Mouse (Mus musculus): Measurements from ENCODE around the gene Tsc22d1. TPM values are rescaled to one million over a fixed set of nuclear protein-coding genes. Genes with fewer than 3 reads are reported as not detected.

Gene Tsc22d1
- total and polyA plus RNA-seq, 2 experiments = 28.3 to 33.3 TPM

GRCm38 (mm10) chr14:76461182-76461775 is 46.5 kb downstream of the Tsc22d1 start:
- no peaks in the 10 kb centered on the region for H3K4me1 ChIP-seq (ENCODE audit: control insufficient read depth, insufficient read depth, low read length)
- H3K9ac ChIP-seq (ENCODE audit: low read depth, low read length) = no peak overlapping the region
- 91% methylated on average over 10 of the region's 10 CpGs for WGBS
- no peaks in the 10 kb centered on the region for H3K36me3 ChIP-seq (ENCODE audit: control insufficient read depth, insufficient read depth, low read length)
- H3K27me3 ChIP-seq (ENCODE audit: control insufficient read depth, insufficient read depth, low read length) = no peaks in the 10 kb centered on the region
- no peak overlapping the region for H3K27ac ChIP-seq (replicated peaks; ENCODE audit: insufficient read depth, low read depth, low read length)
- no peaks in the 10 kb centered on the region for H3K79me2 ChIP-seq (ENCODE audit: control insufficient read depth, insufficient read depth, low read length)
- TF ChIP-seq POLR2A (IDR thresholded peaks at IDR 0.05; ENCODE audit: extremely low read depth, insufficient read depth, low read length) (no peak), CTCF (IDR thresholded peaks at IDR 0.05; ENCODE audit: low read depth, low read length) (no peak)
- no peak overlapping the region for H3K4me3 ChIP-seq (ENCODE audit: insufficient read depth, low read depth, low read length)
- no peak for DNase-seq (ENCODE audit: extremely low read depth, low read depth, low spot score)

- H3K27ac ChIP-seq (replicated peaks; ENCODE audit: insufficient read depth, low read depth, low read length) = no peak overlapping the region
- no peaks in the 10 kb centered on the region for H3K27me3 ChIP-seq (ENCODE audit: control insufficient read depth, insufficient read depth, low read length)
- H3K4me3 ChIP-seq (ENCODE audit: insufficient read depth, low read depth, low read length) = no peak overlapping the region
- DNase-seq (ENCODE audit: extremely low read depth, low read depth, low spot score) = no peak
- H3K9ac ChIP-seq (ENCODE audit: low read depth, low read length) = no peak overlapping the region
- H3K79me2 ChIP-seq (ENCODE audit: control insufficient read depth, insufficient read depth, low read length) = no peaks in the 10 kb centered on the region
- no peaks in the 10 kb centered on the region for H3K4me1 ChIP-seq (ENCODE audit: control insufficient read depth, insufficient read depth, low read length)
- 74% methylated on average over 4 of the region's 4 CpGs for WGBS
- no peak for TF ChIP-seq CTCF (IDR thresholded peaks at IDR 0.05; ENCODE audit: low read depth, low read length)
- TF ChIP-seq POLR2A (IDR thresholded peaks at IDR 0.05; ENCODE audit: extremely low read depth, insufficient read depth, low read length) = no peak
- H3K36me3 ChIP-seq (ENCODE audit: control insufficient read depth, insufficient read depth, low read length) = no peaks in the 10 kb centered on the region
Observed at GRCm38 (mm10) chr14:76463414-76464098, 48.8 kb downstream of the Tsc22d1 start.

DNA sequence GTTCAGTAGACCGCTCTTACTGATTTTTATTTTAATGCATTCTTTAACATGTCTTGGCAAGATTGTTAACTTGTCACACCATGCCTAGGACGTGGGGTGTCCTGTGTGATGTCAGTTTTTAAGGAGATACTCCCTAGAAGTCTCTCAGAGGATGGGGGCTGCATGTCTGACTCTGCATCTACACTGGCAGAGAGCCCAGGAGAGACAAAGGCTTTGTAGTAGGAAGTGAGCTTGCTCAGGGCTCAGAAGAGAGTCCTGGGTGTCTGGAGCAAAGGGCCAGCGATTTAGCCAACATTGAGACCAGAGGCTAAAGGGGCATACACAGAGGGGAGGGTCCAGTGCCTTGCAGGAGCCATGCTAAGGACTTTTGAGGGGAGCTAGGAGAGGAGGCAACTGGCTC is 50.2 kb downstream of the Tsc22d1 start:
- DNase-seq (ENCODE audit: extremely low read depth, low read depth, low spot score) = no peak
- Histone ChIP-seq H3K27ac (replicated peaks; ENCODE audit: insufficient read depth, low read depth, low read length) (no peak overlapping the region), H3K79me2 (ENCODE audit: control insufficient read depth, insufficient read depth, low read length) (no peaks in the 10 kb centered on the region), H3K27me3 (ENCODE audit: control insufficient read depth, insufficient read depth, low read length) (no peaks in the 10 kb centered on the region), H3K9ac (ENCODE audit: low read depth, low read length) (no peak overlapping the region), H3K4me3 (ENCODE audit: insufficient read depth, low read depth, low read length) (no peak overlapping the region), H3K36me3 (ENCODE audit: control insufficient read depth, insufficient read depth, low read length) (no peaks in the 10 kb centered on the region), H3K4me1 (ENCODE audit: control insufficient read depth, insufficient read depth, low read length) (no peaks in the 10 kb centered on the region)
- no peak for TF ChIP-seq CTCF (IDR thresholded peaks at IDR 0.05; ENCODE audit: low read depth, low read length)
- 82% methylated on average over 3 of the region's 3 CpGs for WGBS

GRCm38 (mm10) chr14:76466641-76467323 is 52.0 kb downstream of the Tsc22d1 start:
- 40% methylated on average over 18 of the region's 18 CpGs for WGBS
- TF ChIP-seq CTCF (IDR thresholded peaks at IDR 0.05; ENCODE audit: low read depth, low read length) (peak; percentile 70), POLR2A (IDR thresholded peaks at IDR 0.05; ENCODE audit: extremely low read depth, insufficient read depth, low read length) (no peak)
- Histone ChIP-seq H3K27ac (replicated peaks; ENCODE audit: insufficient read depth, low read depth, low read length) (no peak overlapping the region), H3K4me3 (ENCODE audit: insufficient read depth, low read depth, low read length) (no peak overlapping the region), H3K36me3 (ENCODE audit: control insufficient read depth, insufficient read depth, low read length) (no peaks in the 10 kb centered on the region), H3K79me2 (ENCODE audit: control insufficient read depth, insufficient read depth, low read length) (no peaks in the 10 kb centered on the region), H3K9ac (ENCODE audit: low read depth, low read length) (no peak overlapping the region), H3K27me3 (ENCODE audit: control insufficient read depth, insufficient read depth, low read length) (no peaks in the 10 kb centered on the region), H3K4me1 (ENCODE audit: control insufficient read depth, insufficient read depth, low read length) (no peaks in the 10 kb centered on the region)
- peak; percentile 19 for DNase-seq (ENCODE audit: extremely low read depth, low read depth, low spot score)

- Histone ChIP-seq H3K4me3 (ENCODE audit: insufficient read depth, low read depth, low read length) (no peak overlapping the region), H3K27me3 (ENCODE audit: control insufficient read depth, insufficient read depth, low read length) (no peaks in the 10 kb centered on the region), H3K27ac (replicated peaks; ENCODE audit: insufficient read depth, low read depth, low read length) (no peak overlapping the region), H3K79me2 (ENCODE audit: control insufficient read depth, insufficient read depth, low read length) (no peaks in the 10 kb centered on the region), H3K9ac (ENCODE audit: low read depth, low read length) (no peak overlapping the region), H3K4me1 (ENCODE audit: control insufficient read depth, insufficient read depth, low read length) (no peaks in the 10 kb centered on the region), H3K36me3 (ENCODE audit: control insufficient read depth, insufficient read depth, low read length) (no peaks in the 10 kb centered on the region)
- no peak for DNase-seq (ENCODE audit: extremely low read depth, low read depth, low spot score)
- 86% methylated on average over 11 of the region's 11 CpGs for WGBS
- TF ChIP-seq POLR2A (IDR thresholded peaks at IDR 0.05; ENCODE audit: extremely low read depth, insufficient read depth, low read length) = no peak
- no peak for TF ChIP-seq CTCF (IDR thresholded peaks at IDR 0.05; ENCODE audit: low read depth, low read length)
Observed at GRCm38 (mm10) chr14:76467932-76468331, 53.2 kb downstream of the Tsc22d1 start.

GRCm38 (mm10) chr14:76471301-76471700 is 56.5 kb downstream of the Tsc22d1 start:
- no peaks in the 10 kb centered on the region for H3K4me1 ChIP-seq (ENCODE audit: control insufficient read depth, insufficient read depth, low read length)
- no peak overlapping the region for H3K4me3 ChIP-seq (ENCODE audit: insufficient read depth, low read depth, low read length)
- WGBS = 73% methylated on average over 19 of the region's 19 CpGs
- no peaks in the 10 kb centered on the region for H3K27me3 ChIP-seq (ENCODE audit: control insufficient read depth, insufficient read depth, low read length)
- TF ChIP-seq CTCF (IDR thresholded peaks at IDR 0.05; ENCODE audit: low read depth, low read length) (no peak), POLR2A (IDR thresholded peaks at IDR 0.05; ENCODE audit: extremely low read depth, insufficient read depth, low read length) (no peak)
- no peaks in the 10 kb centered on the region for H3K36me3 ChIP-seq (ENCODE audit: control insufficient read depth, insufficient read depth, low read length)
- no peaks in the 10 kb centered on the region for H3K79me2 ChIP-seq (ENCODE audit: control insufficient read depth, insufficient read depth, low read length)
- no peak overlapping the region for H3K9ac ChIP-seq (ENCODE audit: low read depth, low read length)
- DNase-seq (ENCODE audit: extremely low read depth, low read depth, low spot score) = no peak
- no peak overlapping the region for H3K27ac ChIP-seq (replicated peaks; ENCODE audit: insufficient read depth, low read depth, low read length)

Data from liver, adult 2 months (tissue).